Mouse (Mus musculus): ENCODE data around the gene Ccno. TPM values are rescaled to one million over a fixed set of nuclear protein-coding genes. Genes with fewer than 3 reads are reported as not detected.
A peak's percentile ranks its signal among the peaks of the same experiment; 100 is the strongest.

The Ccno gene
- polyA plus RNA-seq, 1 experiment from 2014 or later = not detected

MicroRNAs within 50 kb of the gene (microRNA counts, 519-probe panel; counts per million panel counts)
- microRNA mmu-miR-449a = not detected
- not detected for microRNA mmu-miR-449b
- microRNA mmu-miR-449c = not detected

Small RNAs within 50 kb of the gene (microRNA-seq; reads per million reads assigned to microRNA genes)
- gene Mir449a (87.4 reads per million, percentile 53 among the genes with 10 or more reads in this experiment), gene Mir449b (not detected), gene Mir449c (not detected)

Other genes starting within 250 kb of the Ccno start
- 49.3 and 52.7 TPM in 2 replicates for gene Plpp1, start 187.0 kb upstream of the Ccno start, polyA plus RNA-seq (2015; fragmentation: Nextera tagmentation; extraction: Ambion mirVana)
- gene Mtrex, start 60.4 kb upstream of the Ccno start, polyA plus RNA-seq (2015; fragmentation: Nextera tagmentation; extraction: Ambion mirVana) = 67.8 and 73.3 TPM in 2 replicates
- 32.5 and 34.7 TPM in 2 replicates for gene Dhx29, start 60.3 kb upstream of the Ccno start, polyA plus RNA-seq (2015; fragmentation: Nextera tagmentation; extraction: Ambion mirVana)
- gene Mcidas, start 6.0 kb downstream of the Ccno start, polyA plus RNA-seq (2015; fragmentation: Nextera tagmentation; extraction: Ambion mirVana) = 0.10 and 0.12 TPM in 2 replicates
- gene Cdc20b, start 47.3 kb downstream of the Ccno start, polyA plus RNA-seq (2015; fragmentation: Nextera tagmentation; extraction: Ambion mirVana) = not detected in 2 replicates
- gene Gpx8, start 58.6 kb downstream of the Ccno start, polyA plus RNA-seq (2015; fragmentation: Nextera tagmentation; extraction: Ambion mirVana) = 81.0 and 94.9 TPM in 2 replicates
- gene Gzma, start 113.2 kb downstream of the Ccno start, polyA plus RNA-seq (2015; fragmentation: Nextera tagmentation; extraction: Ambion mirVana) = not detected in 2 replicates
- 1.5 and 1.7 TPM in 2 replicates for gene Esm1, start 221.9 kb downstream of the Ccno start, polyA plus RNA-seq (2015; fragmentation: Nextera tagmentation; extraction: Ambion mirVana)
- not detected in 2 replicates for gene Gzmk, start 238.1 kb downstream of the Ccno start, polyA plus RNA-seq (2015; fragmentation: Nextera tagmentation; extraction: Ambion mirVana)